Mouse (Mus musculus) left cerebral cortex, adult 2 months (tissue): ENCODE results near the gene Tfr2. TPM values are rescaled to one million over a fixed set of nuclear protein-coding genes. Genes with fewer than 3 reads are reported as not detected.

ENCODE experiments used
- DNase-seq, 2 experiments: peaks; one replicate each; pipeline ENCODE4 v3.0.0; 2021 to 2022; ENCODE audit warnings: low spot score in 2 of 2, mixed read lengths in 1 of 2; ENCODE audit errors: extremely low spot score in 1 of 2
- H3K27ac ChIP-seq: fragments of 200-600 bp; 2 replicates; pipeline ENCODE4 v1.8.1; 2022
- H3K4me3 ChIP-seq: fragments of 200-600 bp; 2 replicates; pipeline ENCODE4 v1.8.1; 2022
- CTCF ChIP-seq: fragments of 200-600 bp; IDR thresholded peaks from 2 replicates; pipeline ENCODE4 v1.8.1; 2022; ENCODE audit warnings: antibody characterized with exemption, mild to moderate bottlenecking, moderate library complexity
- intact Hi-C: fragments of 180-260 bp; cut with DNase I; formaldehyde crosslinking; loops from one replicate; pipeline ENCODE4 v1.15.1; 2025
- long read RNA-seq, 2 experiments: library from polyadenylated mRNA; stranded (forward); transcript quantifications; one replicate each; pipeline ENCODE4 v2.0.0; 2021; ENCODE audit warnings: borderline mapping rate in 2 of 2
- total RNA-seq, 2 experiments: library from RNA; stranded (reverse); gene quantifications; 2 replicates each; pipeline ENCODE4 v1.2.3; 2021

The Tfr2 gene
- total RNA-seq: 10 to 100 TPM; 13.2 to 14.9 TPM
- long read RNA-seq, experiment 1, partial matches to known transcripts: 8 of 15 reads
- long read RNA-seq, experiment 1, other reads (novel, unspliced or antisense): 7 of 15 reads
- long read RNA-seq, experiment 2, partial matches to known transcripts: 8 of 19 reads
- long read RNA-seq, experiment 2, other reads (novel, unspliced or antisense): 11 of 19 reads

- Histone ChIP-seq H3K27ac (no peak within 1 kb of the TSS), H3K4me3 (no peak within 1 kb of the TSS)
- TF ChIP-seq CTCF: no peak
- no peak for DNase-seq
- intact Hi-C loops: loop anchor here (10.0 kb wide), 1 partner anchor 55 kb away; the partner anchor contains the start of gene Gigyf1
Measured at GRCm38 (mm10) chr5:137569665-137570064, at the start of gene Tfr2. Gene Tfr2, plus strand, starts transcription at chr5:137569840.

- no peak for TF ChIP-seq CTCF
- Histone ChIP-seq H3K4me3 (no peak overlapping the region), H3K27ac (no peak overlapping the region)
- no peak for DNase-seq
- intact Hi-C loops: no loop called here
Measured at GRCm38 (mm10) chr5:137521861-137522260, 47.8 kb upstream of the Tfr2 start.

DNA sequence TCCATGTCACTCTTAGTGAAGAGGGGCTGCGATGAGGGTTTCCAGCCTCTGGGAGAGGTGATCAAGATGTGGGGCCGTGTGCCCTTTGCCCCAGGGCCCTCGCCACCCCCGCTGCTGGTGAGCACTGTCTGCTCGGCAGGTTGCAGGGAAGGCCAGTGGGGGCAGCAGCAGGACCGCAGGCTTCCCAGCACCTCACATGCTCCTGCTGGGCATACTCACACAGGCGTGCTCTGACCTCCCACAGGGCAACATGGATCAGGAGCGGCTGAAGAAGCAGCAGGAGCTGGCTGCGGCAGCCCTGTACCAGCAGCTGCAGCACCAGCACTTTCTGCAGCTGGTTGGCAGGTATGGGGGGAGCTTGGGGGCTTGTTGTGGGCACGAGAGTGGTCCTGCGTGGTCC, 46.9 kb upstream of the Tfr2 start:
- Histone ChIP-seq H3K4me3 (no peak overlapping the region), H3K27ac (no peak overlapping the region)
- DNase-seq: no peak
- intact Hi-C loops: no loop called here
- TF ChIP-seq CTCF: no peak

DNA sequence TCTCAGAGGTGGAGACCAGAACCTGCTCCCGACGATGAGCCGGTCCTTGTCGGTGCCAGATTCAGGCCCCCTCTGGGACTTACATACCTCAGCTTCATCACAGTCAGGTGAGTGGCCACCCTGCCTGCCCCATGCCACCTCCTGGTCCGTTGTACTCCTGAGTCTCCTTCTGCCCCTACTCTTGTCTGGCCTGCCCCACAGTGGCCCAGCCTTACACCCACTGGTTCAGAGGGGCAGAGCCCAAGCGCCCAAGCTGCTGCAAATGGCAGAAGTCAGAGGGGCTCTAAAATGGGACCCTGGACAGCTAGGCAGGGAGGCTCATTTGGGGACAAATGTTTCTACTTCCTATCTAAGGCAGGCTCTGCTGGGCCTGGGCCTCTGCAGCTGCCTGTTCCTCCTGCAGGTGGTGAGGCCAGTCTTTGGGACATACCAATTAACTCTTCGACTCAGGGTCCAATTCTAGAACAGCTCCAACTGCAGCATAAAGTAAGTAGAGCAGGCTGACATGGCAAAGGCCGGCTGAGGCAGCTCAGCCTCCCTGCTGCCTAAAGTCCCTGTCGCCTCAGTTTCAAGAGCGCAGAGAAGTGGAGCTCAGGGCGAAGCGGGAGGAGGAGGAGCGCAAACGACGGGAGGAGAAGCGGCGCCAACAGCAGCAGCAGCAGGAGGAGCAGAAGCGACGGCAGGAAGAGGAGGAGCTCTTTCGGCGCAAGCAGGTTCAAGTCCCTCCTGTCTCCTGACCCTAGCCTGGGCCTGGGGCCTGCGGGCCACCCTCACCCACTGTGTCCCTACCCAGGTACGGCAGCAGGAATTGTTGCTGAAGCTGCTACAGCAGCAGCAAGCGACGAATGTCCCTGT, 46.0 kb upstream of the Tfr2 start:
- intact Hi-C loops: no loop called here
- no peak for DNase-seq
- no peak overlapping the region for H3K27ac ChIP-seq
- no peak overlapping the region for H3K4me3 ChIP-seq
- TF ChIP-seq CTCF: no peak; the same call in 1 of the 2 replicates

GRCm38 (mm10) chr5:137524251-137524515, 45.5 kb upstream of the Tfr2 start:
- intact Hi-C loops: no loop called here
- Histone ChIP-seq H3K4me3 (no peak overlapping the region), H3K27ac (no peak overlapping the region)
- TF ChIP-seq CTCF: no peak
- no peak for DNase-seq

DNA sequence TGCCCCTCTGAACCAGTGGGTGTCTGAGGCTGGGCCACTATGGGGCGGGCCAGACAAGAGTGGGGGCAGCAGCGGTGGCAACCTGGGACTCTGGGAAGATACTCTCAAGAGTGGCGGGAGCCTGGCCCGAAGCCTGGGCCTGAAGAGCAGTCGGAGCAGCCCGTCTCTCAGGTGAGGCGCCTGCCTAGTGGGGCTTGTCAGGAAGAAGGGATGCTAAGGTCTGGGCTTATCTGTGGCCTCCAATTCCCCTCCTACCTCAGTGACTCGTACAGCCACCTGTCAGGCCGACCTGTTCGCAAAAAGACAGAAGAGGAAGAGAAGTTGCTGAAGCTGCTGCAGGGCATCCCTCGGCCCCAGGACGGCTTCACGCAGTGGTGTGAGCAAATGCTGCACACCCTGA, 45.0 kb upstream of the Tfr2 start:
- TF ChIP-seq CTCF: no peak
- intact Hi-C loops: loop anchor here (5.0 kb wide), 1 partner anchor 227 kb away; no protein-coding TSS in a partner anchor
- Histone ChIP-seq H3K4me3 (no peak overlapping the region), H3K27ac (no peak overlapping the region)
- no peak for DNase-seq

GRCm38 (mm10) chr5:137525511-137525910, 44.1 kb upstream of the Tfr2 start:
- intact Hi-C loops: loop anchor here (5.0 kb wide), 1 partner anchor 228 kb away; no protein-coding TSS in a partner anchor
- no peak for DNase-seq
- TF ChIP-seq CTCF: no peak
- Histone ChIP-seq H3K27ac (no peak overlapping the region), H3K4me3 (no peak overlapping the region)

GRCm38 (mm10) chr5:137526192-137526936, 43.3 kb upstream of the Tfr2 start:
- peak overlapping the region; percentile 47 for H3K27ac ChIP-seq
- no peak; the same call in 1 of the 2 replicates for TF ChIP-seq CTCF
- intact Hi-C loops: loop anchor here (5.0 kb wide), 1 partner anchor 229 kb away; no protein-coding TSS in a partner anchor
- no peak overlapping the region for H3K4me3 ChIP-seq
- DNase-seq: peak in 1 of 2 experiments; percentile 57

- Histone ChIP-seq H3K27ac (no peak overlapping the region), H3K4me3 (no peak overlapping the region)
- intact Hi-C loops: loop anchor here (5.0 kb wide), 1 partner anchor 230 kb away; no protein-coding TSS in a partner anchor
- TF ChIP-seq CTCF: no peak
- DNase-seq: no peak
Measured at GRCm38 (mm10) chr5:137527413-137527812, 42.2 kb upstream of the Tfr2 start.

- intact Hi-C loops: loop anchor here (5.0 kb wide), 1 partner anchor 231 kb away; no protein-coding TSS in a partner anchor
- no peak overlapping the region; the same call in 1 of the 2 replicates for H3K27ac ChIP-seq
Measured at GRCm38 (mm10) chr5:137528247-137528968, 41.2 kb upstream of the Tfr2 start.

More at GRCm38 (mm10) chr5:137528247-137528968, 41.2 kb upstream of the Tfr2 start:
- no peak for TF ChIP-seq CTCF
- no peak overlapping the region for H3K4me3 ChIP-seq
- no peak for DNase-seq
